Mouse (Mus musculus) WW6 (cell line): ENCODE data around the gene Reck.

ENCODE experiments used
- DNase-seq: peaks from one replicate; pipeline ENCODE4 v3.0.0-alpha.2; 2013; ENCODE audit warnings: low read depth, low spot score

Reck gene

GRCm38 (mm10) chr4:43903690-43904089, 28.4 kb downstream of the Reck start:
- DNase-seq: no peak

DNA sequence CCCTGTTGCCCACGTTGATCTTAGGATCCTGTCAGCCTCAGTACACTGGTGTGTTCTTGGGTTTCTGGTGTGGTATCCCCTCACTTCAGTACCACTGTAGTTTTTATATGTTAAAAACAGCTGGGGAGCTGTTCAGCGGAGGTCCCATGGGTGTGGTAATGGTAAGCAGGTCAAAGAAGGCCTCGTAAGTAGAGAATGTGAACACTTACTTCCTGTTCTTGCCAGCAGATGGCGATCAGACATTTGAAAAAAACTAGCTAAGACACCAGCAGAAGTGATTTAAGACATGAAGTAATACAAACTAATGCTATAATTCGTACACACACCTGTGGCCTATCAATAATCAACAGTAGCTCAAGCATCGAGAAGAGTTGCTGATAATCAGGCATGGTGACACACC, 31.1 kb downstream of the Reck start:
- no peak for DNase-seq

DNA sequence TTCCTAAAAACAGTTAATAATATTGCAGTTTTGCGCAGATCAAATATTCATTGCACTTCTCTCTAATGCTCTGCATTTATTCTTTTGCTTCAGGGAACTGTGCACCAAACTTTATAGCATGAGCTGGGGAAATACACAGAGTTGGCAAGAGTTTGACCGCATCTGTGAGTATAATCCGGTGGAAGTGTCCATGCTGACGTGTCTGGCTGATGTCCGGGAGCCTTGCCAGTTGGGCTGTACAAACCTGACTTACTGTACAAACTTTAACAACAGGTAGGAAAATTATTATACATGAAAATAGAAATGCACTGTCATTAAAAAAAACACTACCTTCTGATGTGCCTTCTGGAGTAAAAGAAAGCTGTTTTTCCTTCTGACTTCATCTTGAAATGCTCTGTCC, 42.9 kb downstream of the Reck start:
- DNase-seq: no peak

GRCm38 (mm10) chr4:43920602-43921001, 45.3 kb downstream of the Reck start:
- no peak for DNase-seq

- no peak for DNase-seq
These were observed 49.8 kb downstream of the Reck start for GRCm38 (mm10) chr4:43925125-43925524.

GRCm38 (mm10) chr4:43925779-43926178, 50.4 kb downstream of the Reck start:
- peak; percentile 60 for DNase-seq

GRCm38 (mm10) chr4:43927826-43928225, 52.5 kb downstream of the Reck start:
- DNase-seq: no peak

- DNase-seq: no peak
These were observed 56.5 kb downstream of the Reck start for GRCm38 (mm10) chr4:43931877-43932276.

DNA sequence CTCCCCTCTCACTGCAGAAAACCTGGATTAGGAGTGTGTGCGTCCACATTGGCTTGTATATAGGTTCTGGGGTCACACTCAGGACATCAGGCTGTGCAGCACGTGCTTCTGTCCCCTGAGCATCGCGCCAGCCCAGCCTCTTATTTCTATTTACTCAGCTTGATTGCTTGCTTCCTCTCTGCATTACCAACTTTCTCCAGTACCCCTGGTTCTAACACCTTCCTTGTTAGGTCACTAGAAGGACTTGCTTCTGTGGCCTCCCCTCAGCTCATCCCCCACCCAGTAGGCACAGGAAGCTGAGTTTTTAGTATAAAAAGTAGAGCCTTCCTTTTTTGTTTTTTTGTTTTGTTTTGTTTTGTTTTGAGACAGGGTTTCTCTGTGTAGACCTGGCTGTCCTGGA, 60.9 kb downstream of the Reck start:
- DNase-seq: no peak

DNA sequence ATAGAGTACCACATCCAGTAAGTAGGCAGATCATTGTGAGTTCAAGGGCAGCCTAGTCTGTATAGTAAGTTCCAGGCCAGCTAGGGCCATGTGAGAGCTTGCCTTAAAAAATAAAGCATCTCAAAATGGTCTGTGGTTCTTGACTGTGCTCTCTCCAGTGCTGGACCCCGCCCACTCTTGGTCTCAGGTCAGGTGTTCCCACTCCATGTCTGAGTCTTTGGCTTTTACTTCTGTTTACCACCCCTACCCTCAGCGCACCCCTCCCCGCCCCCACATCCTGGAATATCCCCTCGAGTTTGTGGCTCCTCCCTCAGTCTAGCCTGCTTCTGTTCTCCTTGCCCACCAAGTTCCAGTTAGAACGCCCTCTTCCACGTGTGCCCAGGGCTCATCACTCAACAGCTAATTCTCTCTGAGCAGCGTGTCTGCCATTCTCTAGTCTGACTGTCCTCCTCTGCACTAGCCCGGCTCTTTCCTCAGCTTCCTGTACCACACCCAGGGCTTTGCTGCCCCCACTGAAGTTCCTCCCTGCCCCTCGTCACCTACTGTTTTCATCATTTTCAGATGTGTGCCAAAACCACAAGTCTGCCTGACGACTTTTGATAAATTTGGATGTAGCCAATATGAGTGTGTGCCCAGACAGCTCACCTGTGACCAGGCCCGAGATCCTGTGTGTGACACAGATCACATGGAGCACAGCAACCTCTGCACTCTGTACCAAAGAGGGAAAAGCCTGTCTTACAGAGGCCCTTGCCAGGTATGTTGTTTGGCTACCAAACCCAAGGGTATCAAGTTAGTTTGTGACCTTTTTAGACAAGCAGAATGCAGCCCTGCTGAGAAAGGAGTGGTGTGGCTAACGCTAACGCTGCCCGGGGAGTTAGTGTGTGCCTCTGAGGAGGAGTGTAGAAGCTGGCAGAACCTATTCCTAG, 61.7 kb downstream of the Reck start:
- no peak for DNase-seq

GRCm38 (mm10) chr4:43941315-43941714, 66.0 kb downstream of the Reck start:
- no peak for DNase-seq

GRCm38 (mm10) chr4:43942421-43942820, 67.1 kb downstream of the Reck start:
- DNase-seq: no peak

GRCm38 (mm10) chr4:43947571-43947970, 72.2 kb downstream of the Reck start:
- no peak for DNase-seq

DNA sequence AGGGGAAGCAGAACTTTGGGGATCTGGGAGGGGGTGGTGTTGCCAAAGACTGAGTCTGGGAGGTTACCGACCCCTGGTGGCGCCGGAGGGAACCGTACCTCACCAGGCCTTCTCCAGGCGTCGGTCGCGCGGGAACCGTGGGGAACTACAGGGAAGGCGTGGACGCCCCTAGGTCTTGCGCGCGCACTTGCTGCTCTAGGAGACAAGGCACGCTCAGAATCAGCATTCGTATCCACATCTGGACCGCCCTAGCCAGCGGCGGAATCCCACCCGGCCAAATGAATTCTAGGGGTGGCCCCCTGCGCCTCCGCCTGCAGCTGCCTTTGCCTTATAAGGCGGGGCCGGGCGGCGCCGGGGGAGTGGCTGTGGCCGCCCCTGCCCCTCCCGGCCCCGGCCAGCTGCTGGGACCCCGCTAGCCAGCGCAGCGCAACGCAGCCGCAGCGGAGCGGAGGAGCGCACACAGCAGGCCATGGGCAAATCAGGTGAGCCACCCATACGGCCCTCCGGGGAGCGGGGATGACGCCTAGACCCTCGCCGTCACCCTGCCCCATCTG, 82.0 kb downstream of the Reck start, which contains the start of gene Glipr2:
TSS of gene Glipr2 (plus strand) at position 110 of the 554 bp plus-strand sequence.
- peak; percentile 92 for DNase-seq

DNA sequence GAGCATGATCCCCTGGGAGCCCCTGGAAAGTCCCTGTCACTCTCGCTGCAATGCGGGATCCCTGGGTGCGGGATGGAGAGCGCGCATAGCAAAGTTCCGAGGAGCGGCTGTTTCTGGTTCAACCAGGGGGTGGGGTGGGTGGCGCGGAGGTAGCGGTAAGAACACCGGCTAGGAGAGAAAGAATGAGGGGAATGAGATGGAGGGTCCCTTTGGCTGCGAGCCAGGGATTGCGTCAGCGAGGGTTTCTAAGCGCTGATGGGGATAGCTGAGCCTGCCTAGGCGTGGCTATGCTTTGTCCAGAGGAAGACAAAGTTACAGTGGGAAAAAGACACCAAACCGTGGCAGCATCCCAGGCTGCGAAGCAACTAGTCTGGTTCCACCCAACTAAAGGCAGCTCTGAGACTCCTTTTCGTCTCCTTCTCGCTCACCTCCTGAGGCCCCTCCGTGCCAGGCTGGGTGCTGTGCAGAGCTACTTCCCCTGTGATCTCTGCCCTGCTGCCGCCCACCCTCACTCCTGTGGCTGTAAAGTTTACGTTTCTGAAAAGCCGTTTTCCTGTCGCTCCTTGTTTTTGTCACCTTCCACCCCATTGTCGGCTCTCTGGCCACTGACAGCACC, 82.6 kb downstream of the Reck start:
- peak; percentile 43 for DNase-seq

GRCm38 (mm10) chr4:43959523-43960179, 84.3 kb downstream of the Reck start:
- no peak for DNase-seq

DNA sequence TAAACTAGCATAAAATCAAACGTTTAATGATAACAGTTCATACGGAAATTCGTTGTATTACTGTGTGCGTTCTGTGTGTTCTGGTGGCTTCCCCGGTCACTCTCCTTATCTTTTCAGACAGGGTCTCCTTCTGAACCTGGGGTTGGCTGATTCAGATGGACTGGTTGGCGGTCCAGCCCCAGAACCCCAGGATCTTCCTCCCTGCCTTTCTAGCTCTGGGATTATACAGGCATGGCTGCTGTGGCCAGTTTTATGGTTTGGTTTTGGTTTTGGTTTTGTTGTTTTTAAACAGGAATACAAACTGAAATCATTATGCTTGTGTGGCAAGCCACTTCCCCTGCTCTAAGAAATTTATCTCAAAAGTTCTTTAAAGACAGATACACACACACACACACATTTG, 84.9 kb downstream of the Reck start:
- no peak for DNase-seq

DNA sequence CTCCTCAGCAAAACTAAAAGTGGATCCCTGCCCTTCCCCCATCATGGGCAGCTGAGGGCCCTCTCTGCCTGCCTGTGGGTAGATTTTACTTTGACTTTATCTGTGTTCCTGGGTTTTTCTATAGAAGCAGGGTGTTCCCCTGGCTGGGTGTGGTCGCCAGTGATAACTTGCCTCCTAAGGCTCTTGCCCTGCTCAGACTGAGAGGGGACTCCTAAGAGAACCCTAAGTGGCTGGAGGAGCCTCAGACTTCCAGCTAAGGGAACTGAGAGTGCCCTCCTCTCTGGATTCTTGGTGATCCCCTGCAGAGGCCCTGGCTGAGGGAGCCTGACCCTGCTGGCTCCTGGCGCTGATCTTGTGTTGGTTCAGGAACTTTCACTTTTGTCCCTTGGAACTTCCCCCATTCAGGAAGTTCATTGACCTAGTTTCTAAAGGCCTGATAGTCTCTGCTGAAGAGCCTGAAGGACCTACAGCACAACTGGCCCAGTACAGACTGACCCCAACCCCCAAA, 89.0 kb downstream of the Reck start:
- DNase-seq: no peak

GRCm38 (mm10) chr4:43964951-43965684, 89.8 kb downstream of the Reck start:
- no peak for DNase-seq

DNA sequence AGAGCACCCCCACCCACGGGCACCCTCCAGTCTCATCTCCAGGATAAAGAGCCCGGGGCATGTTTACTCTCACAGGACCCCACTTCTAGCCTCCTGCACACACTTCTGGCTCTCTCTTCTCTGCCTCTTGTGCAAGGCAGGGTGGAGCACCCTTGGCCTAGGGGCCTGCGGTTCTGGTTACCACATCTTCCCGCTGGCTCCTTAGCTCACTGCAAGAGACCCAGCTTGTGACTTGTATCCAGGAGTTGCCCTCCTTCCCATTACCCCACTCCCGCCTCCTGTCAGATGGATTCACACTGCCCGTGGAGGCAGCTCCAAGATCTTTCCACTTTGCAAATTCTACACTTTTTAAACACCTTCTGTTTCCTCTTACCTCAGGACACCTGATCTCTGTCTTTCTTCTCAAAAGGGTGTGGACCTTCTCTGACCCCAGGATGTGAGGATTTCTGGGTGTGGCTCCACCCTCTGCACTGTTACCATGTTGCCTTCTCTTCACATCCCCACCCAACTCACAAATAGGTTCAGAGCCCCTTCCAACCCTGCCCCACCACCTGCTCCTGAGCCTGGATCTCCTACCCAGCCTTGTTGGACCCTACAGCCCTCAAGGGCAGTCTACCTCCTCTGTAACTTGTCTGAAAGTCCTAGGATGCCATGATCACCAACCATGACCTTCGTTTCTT, 90.7 kb downstream of the Reck start:
- DNase-seq: no peak

- no peak for DNase-seq
These were observed 93.3 kb downstream of the Reck start for GRCm38 (mm10) chr4:43968650-43969049.
